Mouse (Mus musculus) embryonic facial prominence, embryonic 11.5 days (tissue): ENCODE data around the gene Usp53. TPM values are rescaled to one million over a fixed set of nuclear protein-coding genes. Genes with fewer than 3 reads are reported as not detected.

Experiments
- ATAC-seq: fragments of 200-750 bp; cut with Nextera tagmentation; replicated peaks from 2 replicates; pipeline ENCODE4 v1.8.0; 2017; ENCODE audit warnings: low read depth; ENCODE audit not compliant: insufficient number of reproducible peaks, low FRiP score, low TSS enrichment
- DNase-seq: peaks from one replicate; pipeline ENCODE4 v3.0.0-alpha.2; 2015; ENCODE audit warnings: low spot score
- H3K27ac ChIP-seq: fragments of 300-500 bp; sonication (generic); replicated peaks from 2 replicates; pipeline ENCODE4 v1.5.1; 2014; ENCODE audit warnings: mild to moderate bottlenecking, low read depth, low read length, control low read depth
- H3K27me3 ChIP-seq: fragments of 300-500 bp; sonication (generic); 2 replicates; pipeline ENCODE4 v1.6.1; 2014; ENCODE audit warnings: mild to moderate bottlenecking, low read length, moderate library complexity, mixed read lengths; ENCODE audit not compliant: control insufficient read depth, insufficient read depth
- H3K36me3 ChIP-seq: fragments of 300-500 bp; sonication (generic); replicated peaks from 2 replicates; pipeline ENCODE4 v1.6.1; 2014; ENCODE audit warnings: low read depth, mild to moderate bottlenecking, low read length, moderate library complexity, mixed read lengths; ENCODE audit not compliant: control insufficient read depth, insufficient read depth
- H3K4me1 ChIP-seq: fragments of 300-500 bp; sonication (generic); 2 replicates; pipeline ENCODE4 v1.6.1; 2014; ENCODE audit warnings: low read length, mixed read lengths; ENCODE audit not compliant: control insufficient read depth, insufficient read depth
- H3K4me2 ChIP-seq: fragments of 300-500 bp; sonication (generic); 2 replicates; pipeline ENCODE4 v1.6.1; 2014; ENCODE audit warnings: low read depth, mild to moderate bottlenecking, control low read depth, low read length, moderate library complexity
- H3K4me3 ChIP-seq: fragments of 300-500 bp; sonication (generic); 2 replicates; pipeline ENCODE4 v1.5.1; 2014; ENCODE audit warnings: low read depth, low read length, control low read depth
- H3K9ac ChIP-seq: fragments of 300-500 bp; sonication (generic); replicated peaks from 2 replicates; pipeline ENCODE4 v1.6.1; 2014; ENCODE audit warnings: mild to moderate bottlenecking, control low read depth, low read length
- H3K9me3 ChIP-seq: fragments of 300-500 bp; sonication (generic); replicated peaks from 2 replicates; pipeline ENCODE4 v1.6.1; 2016; ENCODE audit warnings: mild to moderate bottlenecking, low read length, inconsistent platforms, mixed read lengths; ENCODE audit not compliant: control insufficient read depth
- WGBS: fragments of 180-500 bp; shearing (Covaris S2); extraction: QIAGEN DNeasy Blood & Tissue Kit; methylation state at CpG from one replicate; pipeline ENCODE4 v1.1.7; 2014; 5-methylcytosine and 5-hydroxymethylcytosine counted together
- polyA plus RNA-seq: library from polyadenylated mRNA; unstranded; fragments of >200 nt; fragmentation: Nextera tagmentation; extraction: Ambion mirVana; gene quantifications from 2 replicates; pipeline ENCODE4 v1.2.1, GENCODE M21; 2014

Gene Usp53
- polyA plus RNA-seq, 1 experiment from 2014 or later = 4.8 TPM

DNA sequence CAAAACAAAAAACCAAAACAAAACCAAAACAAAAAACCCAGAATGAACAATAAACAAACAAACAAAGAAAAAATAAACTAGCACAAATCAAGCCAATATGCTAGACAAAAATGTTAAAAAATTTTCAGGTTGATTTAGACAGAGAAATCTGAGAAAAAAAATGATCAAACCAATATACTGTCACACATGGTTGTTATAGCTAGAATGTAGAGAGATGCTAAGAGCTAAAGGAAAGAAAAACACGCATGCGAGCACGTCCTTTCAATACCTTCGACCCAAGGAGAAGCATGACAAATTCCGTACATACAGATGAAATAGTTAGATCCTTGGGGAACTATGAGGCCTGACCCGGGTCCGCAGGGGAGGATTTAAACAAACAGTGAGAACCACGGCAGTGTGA lies 65.0 kb downstream of the Usp53 start, which contains the start of gene Gm10959:
Gm10959 (minus strand) TSS at position 101 of the 400 bp plus-strand sequence.
- H3K4me3 ChIP-seq = no peak within 1 kb of the TSS
- no peaks in the 10 kb centered on the region for H3K9me3 ChIP-seq
- no peak for DNase-seq
- H3K36me3 ChIP-seq = no peaks in the 10 kb centered on the region
- no peak within 1 kb of the TSS for H3K9ac ChIP-seq
- ATAC-seq = no peak
- 68% methylated on average over 8 of the region's 8 CpGs for WGBS
- H3K4me2 ChIP-seq = no peak within 1 kb of the TSS
- H3K27ac ChIP-seq = no peak within 1 kb of the TSS
- no peaks in the 10 kb centered on the region for H3K4me1 ChIP-seq
- no peaks in the 10 kb centered on the region for H3K27me3 ChIP-seq

DNA sequence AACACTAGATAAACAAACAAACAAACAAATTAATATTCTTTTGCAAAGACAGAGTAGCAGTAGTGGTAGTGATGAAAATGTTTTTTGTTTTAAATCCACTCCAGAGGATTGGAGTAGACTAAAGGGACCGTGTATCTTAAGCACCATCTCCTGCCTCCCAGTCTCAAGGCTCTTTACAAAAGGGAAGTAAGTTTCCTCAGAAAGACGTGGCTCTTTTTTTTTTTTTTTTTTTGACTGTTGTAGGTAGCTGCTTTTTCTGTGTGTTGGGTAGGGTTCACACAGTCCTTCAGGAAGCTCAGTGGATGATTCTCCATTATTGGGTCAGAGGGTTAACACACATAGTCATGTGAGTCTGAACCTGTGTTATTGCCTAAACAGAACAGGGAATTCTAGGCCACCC lies 65.6 kb downstream of the Usp53 start:
- H3K27me3 ChIP-seq = no peaks in the 10 kb centered on the region
- WGBS = 71% methylated on average over 2 of the region's 2 CpGs
- DNase-seq = no peak
- no peak overlapping the region for H3K4me2 ChIP-seq
- no peak overlapping the region for H3K9ac ChIP-seq
- no peaks in the 10 kb centered on the region for H3K9me3 ChIP-seq
- H3K4me3 ChIP-seq = no peak overlapping the region
- ATAC-seq = no peak
- no peaks in the 10 kb centered on the region for H3K4me1 ChIP-seq
- H3K27ac ChIP-seq = no peak overlapping the region
- H3K36me3 ChIP-seq = no peaks in the 10 kb centered on the region

DNA sequence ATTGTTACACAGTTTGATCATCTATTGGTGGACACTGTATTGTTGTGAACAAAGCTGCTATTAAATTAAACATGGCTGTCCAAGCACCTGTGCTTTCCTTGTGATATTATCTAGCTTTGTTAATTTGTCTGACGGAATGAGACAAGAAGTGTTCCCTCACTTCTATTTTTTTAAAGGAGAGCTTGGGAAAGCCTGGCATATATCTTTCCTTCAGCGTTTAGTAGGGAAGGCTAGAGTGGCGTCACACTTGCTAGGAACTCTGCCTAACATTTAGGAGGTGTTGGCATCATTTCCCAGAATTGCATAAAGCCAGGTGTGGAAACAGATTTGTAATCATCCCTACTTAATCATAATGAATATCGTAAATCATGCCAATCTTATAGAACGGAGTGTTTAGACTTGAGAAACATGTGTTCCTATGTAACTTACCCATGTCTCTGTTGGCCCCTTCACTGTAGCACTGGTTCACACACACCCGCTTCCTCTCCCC lies 68.1 kb downstream of the Usp53 start:
- Histone ChIP-seq H3K9me3 (no peaks in the 10 kb centered on the region), H3K4me3 (no peak overlapping the region), H3K27me3 (no peaks in the 10 kb centered on the region), H3K9ac (no peak overlapping the region), H3K4me2 (no peak overlapping the region), H3K27ac (no peak overlapping the region), H3K36me3 (no peaks in the 10 kb centered on the region), H3K4me1 (no peaks in the 10 kb centered on the region)
- DNase-seq = no peak
- no peak for ATAC-seq
- 87% methylated on average over 6 of the region's 6 CpGs for WGBS

DNA sequence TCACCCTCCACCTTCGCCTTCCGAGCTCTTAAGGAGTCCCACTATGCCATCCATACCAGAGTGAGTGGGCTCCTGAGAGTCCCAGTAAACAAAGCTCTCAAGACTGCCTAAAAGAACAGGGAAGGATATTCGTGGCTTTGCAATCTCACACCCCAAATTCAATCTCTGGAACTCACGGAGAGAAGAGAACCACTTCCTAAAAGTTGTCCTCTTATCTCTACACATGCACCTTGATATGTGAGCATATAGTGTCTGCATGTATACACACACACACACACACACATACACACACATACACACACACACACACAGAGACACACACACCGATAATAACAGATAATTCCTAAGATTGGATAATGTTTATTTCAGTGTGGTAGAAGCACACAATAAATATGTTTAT lies 68.8 kb downstream of the Usp53 start:
- no peaks in the 10 kb centered on the region for H3K27me3 ChIP-seq
- DNase-seq = no peak
- 83% methylated on average over 5 of the region's 5 CpGs for WGBS
- no peak for ATAC-seq
- H3K36me3 ChIP-seq = no peaks in the 10 kb centered on the region
- H3K9me3 ChIP-seq = no peaks in the 10 kb centered on the region
- H3K27ac ChIP-seq = no peak overlapping the region
- H3K4me2 ChIP-seq = no peak overlapping the region
- no peaks in the 10 kb centered on the region for H3K4me1 ChIP-seq
- H3K9ac ChIP-seq = no peak overlapping the region
- H3K4me3 ChIP-seq = no peak overlapping the region

DNA sequence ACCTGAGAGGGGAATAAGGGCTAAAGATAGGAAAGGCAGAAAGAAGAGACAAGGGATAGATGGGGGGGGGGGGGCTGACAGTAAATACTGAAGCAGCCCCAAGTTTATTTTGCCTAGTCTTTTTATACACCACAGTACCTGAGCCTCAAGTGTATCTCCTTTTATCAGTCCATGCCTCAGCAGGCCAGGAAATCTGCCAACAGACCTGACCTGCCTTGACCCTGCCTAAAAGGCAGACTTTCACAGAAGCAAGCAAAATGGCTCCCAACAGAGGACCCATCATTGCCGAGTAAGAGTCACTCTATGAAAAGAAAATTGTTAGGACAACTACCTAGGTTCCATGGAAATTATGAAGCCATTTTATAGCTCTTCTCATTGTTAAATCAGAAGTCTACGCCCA lies 76.5 kb downstream of the Usp53 start:
- ATAC-seq (no peak), DNase-seq (no peak)
- Histone ChIP-seq H3K4me1 (no peaks in the 10 kb centered on the region), H3K27me3 (no peaks in the 10 kb centered on the region), H3K27ac (no peak overlapping the region), H3K36me3 (no peaks in the 10 kb centered on the region), H3K9me3 (no peaks in the 10 kb centered on the region), H3K9ac (no peak overlapping the region), H3K4me3 (no peak overlapping the region), H3K4me2 (no peak overlapping the region)
- WGBS = 83% methylated on average over 2 of the region's 2 CpGs

DNA sequence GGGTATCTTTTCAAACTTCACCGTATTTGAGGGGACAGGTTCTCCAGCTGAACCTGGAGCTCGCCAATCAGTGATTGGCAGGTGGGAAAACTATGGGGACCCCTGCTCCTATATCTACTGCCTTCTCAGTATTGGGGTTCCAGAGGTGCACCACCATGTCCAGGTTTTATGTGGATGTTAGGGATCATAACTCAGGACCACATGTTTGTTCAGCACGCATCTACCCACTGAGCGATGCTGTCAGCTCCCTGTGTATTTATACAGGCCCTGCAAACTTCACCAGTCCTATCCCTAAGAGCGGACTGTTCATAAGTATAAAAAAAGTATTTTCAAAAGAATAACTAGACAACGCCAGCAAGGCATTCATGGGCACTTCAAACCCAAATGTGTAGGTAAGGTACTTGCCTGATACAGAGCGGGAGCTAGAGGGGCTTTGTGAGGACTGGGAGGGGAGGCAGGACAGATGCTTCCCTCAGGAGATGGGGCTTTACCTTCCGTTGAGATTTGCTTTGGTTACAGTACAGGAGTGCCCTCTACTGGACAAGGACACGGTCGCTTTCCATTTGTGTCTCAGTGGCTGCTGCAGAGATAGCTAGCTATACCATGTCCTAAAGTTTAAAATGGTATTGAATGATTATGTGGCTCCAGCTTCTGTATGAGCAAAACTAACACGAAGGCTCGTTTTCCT lies 80.4 kb downstream of the Usp53 start:
- no peaks in the 10 kb centered on the region for H3K4me1 ChIP-seq
- H3K4me3 ChIP-seq = no peak overlapping the region
- no peaks in the 10 kb centered on the region for H3K27me3 ChIP-seq
- 43% methylated on average over 12 of the region's 12 CpGs for WGBS
- H3K36me3 ChIP-seq = no peaks in the 10 kb centered on the region
- ATAC-seq = 0 out of 2 replicates have a peak, but pooled peaks have one; percentile 34
- H3K9me3 ChIP-seq = no peaks in the 10 kb centered on the region
- no peak overlapping the region for H3K4me2 ChIP-seq
- no peak overlapping the region for H3K9ac ChIP-seq
- DNase-seq = peak; percentile 85
- no peak overlapping the region for H3K27ac ChIP-seq

DNA sequence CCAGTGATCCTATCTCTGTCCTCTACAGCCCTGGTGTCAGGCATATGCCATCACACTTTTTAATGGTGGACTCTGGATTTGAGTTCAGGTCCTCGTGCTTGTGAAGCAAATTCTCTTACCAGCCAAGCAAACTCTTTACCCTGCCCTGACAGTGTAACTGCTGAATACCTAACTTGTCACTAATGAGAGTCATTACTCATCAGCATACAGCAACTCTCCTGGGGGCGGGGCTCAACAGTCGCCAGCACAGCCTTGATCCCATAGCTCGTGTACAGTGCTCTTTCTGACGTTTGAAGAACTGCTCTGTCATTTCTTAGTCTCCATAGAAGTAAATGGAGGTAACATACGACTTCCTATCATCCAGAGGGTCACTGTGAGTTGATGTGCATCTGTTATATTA lies 86.1 kb downstream of the Usp53 start:
- no peak overlapping the region for H3K27ac ChIP-seq
- H3K9ac ChIP-seq = no peak overlapping the region
- no peaks in the 10 kb centered on the region for H3K36me3 ChIP-seq
- WGBS = 57% methylated on average over 6 of the region's 6 CpGs
- H3K4me2 ChIP-seq = no peak overlapping the region
- no peaks in the 10 kb centered on the region for H3K27me3 ChIP-seq
- H3K4me1 ChIP-seq = no peaks in the 10 kb centered on the region
- no peak for ATAC-seq
- DNase-seq = no peak
- no peak overlapping the region for H3K4me3 ChIP-seq
- no peaks in the 10 kb centered on the region for H3K9me3 ChIP-seq

DNA sequence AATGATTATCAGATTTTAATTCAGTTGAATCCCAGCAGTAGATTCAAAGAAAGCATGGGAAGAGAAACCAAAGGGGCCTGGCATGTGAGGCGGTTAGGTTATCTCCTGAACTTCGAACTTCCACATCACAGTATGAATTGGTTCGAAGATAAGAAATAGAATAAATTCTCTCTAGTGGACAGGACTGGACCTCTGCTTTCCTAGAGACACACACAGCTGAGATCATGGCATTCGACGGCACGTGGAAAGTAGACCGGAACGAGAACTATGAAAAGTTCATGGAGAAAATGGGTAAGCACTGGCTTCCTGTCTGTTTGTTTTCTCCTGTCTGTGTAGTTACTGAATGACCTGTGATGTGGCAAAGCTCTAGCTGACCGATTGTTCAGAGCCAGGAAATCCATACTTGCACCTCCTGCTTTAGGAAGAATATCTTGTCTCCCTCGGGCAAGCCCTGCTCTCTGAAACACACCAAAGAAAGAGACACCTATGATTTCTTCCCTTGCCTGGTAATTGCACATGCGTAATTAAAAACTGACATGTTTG lies 89.0 kb downstream of the Usp53 start:
- no peaks in the 10 kb centered on the region for H3K36me3 ChIP-seq
- WGBS = 78% methylated on average over 11 of the region's 11 CpGs
- no peak for DNase-seq
- H3K4me1 ChIP-seq = no peaks in the 10 kb centered on the region
- no peak overlapping the region for H3K27ac ChIP-seq
- no peak overlapping the region for H3K9ac ChIP-seq
- no peaks in the 10 kb centered on the region for H3K27me3 ChIP-seq
- H3K4me2 ChIP-seq = no peak overlapping the region
- H3K4me3 ChIP-seq = no peak overlapping the region
- no peak for ATAC-seq
- no peaks in the 10 kb centered on the region for H3K9me3 ChIP-seq
